Comparison of ENCODE assay signal across 29 mouse cellular contexts in genomic region chr7:50633147-50633546, GRCm38 (mm10). TPM values are rescaled to one million over a fixed set of nuclear protein-coding genes. Genes with fewer than 3 reads are reported as not detected.
"Had no signal": no experiment of that assay in that cellular context is flagged by ENCODE, and none has a peak within 500 bp of the region (broad histone marks: within the 10 kb centered on the region; RNA-seq: fewer than 3 reads in every experiment).

No protein-coding gene starts in this region.

- H3K4me3 ChIP-seq: liver, embryonic 13.5 days; liver, embryonic 15.5 days; lung, embryonic 15.5 days; megakaryocyte, embryonic 14.5 days; neural tube, embryonic 12.5 days had no signal

- ATAC-seq: liver, postnatal 0 days; lung, postnatal 0 days; midbrain, embryonic 16.5 days had no signal

- H3K9me3 ChIP-seq: liver, embryonic 13.5 days; liver, embryonic 15.5 days; lung, embryonic 15.5 days; megakaryocyte, embryonic 14.5 days; neural tube, embryonic 12.5 days had no signal

- H3K27me3 ChIP-seq: liver, embryonic 13.5 days; liver, embryonic 15.5 days; lung, embryonic 15.5 days; megakaryocyte, embryonic 14.5 days; neural tube, embryonic 12.5 days had no signal

- H3K36me3 ChIP-seq: liver, embryonic 13.5 days; liver, embryonic 15.5 days; lung, embryonic 15.5 days; neural tube, embryonic 12.5 days had no signal

- H3K4me2 ChIP-seq: liver, embryonic 11.5 days; liver, embryonic 13.5 days; liver, embryonic 15.5 days; lung, embryonic 15.5 days; neural tube, embryonic 12.5 days had no signal

- DNase-seq: liver, embryonic 13.5 days; liver, postnatal 0 days; lung, adult 2 months; lung, postnatal 14 days; lung, postnatal 36 days; midbrain, embryonic 14.5 days; right cerebral cortex, adult 18-20 months; right cerebral cortex, postnatal 25 days; right cerebral cortex, postnatal 4 days; spleen, adult 18-20 months; thymus, adult 2 months; thymus, postnatal 25 days; thymus, postnatal 4 days had no signal

- H3K27ac ChIP-seq: liver, embryonic 13.5 days; liver, embryonic 15.5 days; lung, embryonic 15.5 days; macrophage; neural tube, embryonic 12.5 days had no signal

- H3K9ac ChIP-seq: liver, embryonic 13.5 days; liver, embryonic 15.5 days; liver, postnatal 0 days; lung, embryonic 15.5 days; neural tube, embryonic 12.5 days had no signal

- H3K4me1 ChIP-seq: liver, embryonic 13.5 days; liver, embryonic 15.5 days; lung, embryonic 15.5 days; megakaryocyte, embryonic 14.5 days; neural tube, embryonic 12.5 days had no signal

RNA-seq across cellular contexts. Expression of gene 4933405O20Rik, which starts 34.2 kb away (rescaled TPM):
- total RNA-seq: megakaryocyte progenitor cell, adult 5-6 weeks; monocyte, adult 5-6 weeks; neutrophil, adult 5-6 weeks had no signal
- polyA plus RNA-seq: liver, embryonic 11.5 days; liver, embryonic 13.5 days; liver, embryonic 15.5 days; liver, postnatal 0 days; lung, adult 2 months; lung, embryonic 15.5 days; lung, postnatal 0 days; macrophage; midbrain, embryonic 14.5 days; midbrain, embryonic 16.5 days; neural tube, embryonic 12.5 days; neural tube, embryonic 14.5 days; small intestine, adult 2 months; stomach, embryonic 14.5 days; stomach, embryonic 16.5 days; thymus, adult 2 months; urinary bladder, adult 2 months had no signal
